Mouse (Mus musculus) subcutaneous adipose tissue, adult 2 months (tissue): ENCODE results near the gene Sertad2. TPM values are rescaled to one million over a fixed set of nuclear protein-coding genes. Genes with fewer than 3 reads are reported as not detected.

Experiments used
- polyA plus RNA-seq: library from polyadenylated mRNA; depleted of rRNA; stranded (reverse); fragments of >200 nt; gene quantifications from 2 replicates; pipeline ENCODE4 v1.2.3, GENCODE M21; 2012; ENCODE audit warnings: low replicate concordance; rRNA removed

The Sertad2 gene
- 13.9 and 26.3 TPM in 2 replicates for polyA plus RNA-seq

GRCm38 (mm10) chr11:20542739-20543452 is at the start of gene Sertad2:
Gene Sertad2, plus strand, starts transcription at chr11:20543253.

Other genes starting within 250 kb of the Sertad2 start
- 3.4 and 7.0 TPM in 2 replicates for gene Slc1a4, start 210.5 kb upstream of the Sertad2 start, polyA plus RNA-seq
- 25.9 and 44.7 TPM in 2 replicates for gene Aftph, start 198.3 kb downstream of the Sertad2 start, polyA plus RNA-seq